Mouse (Mus musculus) liver, embryonic 16.5 days (tissue): ENCODE results near the gene Pdlim5. TPM values are rescaled to one million over a fixed set of nuclear protein-coding genes. Genes with fewer than 3 reads are reported as not detected.

ENCODE experiments used
- polyA plus RNA-seq: library from polyadenylated mRNA; unstranded; fragments of >200 nt; fragmentation: Nextera tagmentation; extraction: Ambion mirVana; gene quantifications from 2 replicates; pipeline ENCODE4 v1.2.1, GENCODE M21; 2015

Gene Pdlim5
- polyA plus RNA-seq, 1 experiment from 2014 or later = 14.7 TPM

Other genes starting within 250 kb of the Pdlim5 start
- 0.09 TPM in 2 replicates for gene Bmpr1b, start 226.3 kb downstream of the Pdlim5 start, polyA plus RNA-seq
- gene Gbp5, start 98.3 kb upstream of the Pdlim5 start, polyA plus RNA-seq = 0.13 TPM in 2 replicates
- gene Gbp7, start 134.6 kb upstream of the Pdlim5 start, polyA plus RNA-seq = 3.0 and 3.6 TPM in 2 replicates
- gene Gbp3, start 164.3 kb upstream of the Pdlim5 start, polyA plus RNA-seq = 1.4 TPM in 2 replicates
- gene Gbp2b, start 199.2 kb upstream of the Pdlim5 start, polyA plus RNA-seq = not detected in 2 replicates
- 2.1 and 2.7 TPM in 2 replicates for gene Gbp2, start 224.9 kb upstream of the Pdlim5 start, polyA plus RNA-seq